Mouse (Mus musculus): Measurements from ENCODE around the gene Filip1.

GRCm38 (mm10) chr9:79784934-79785793 is 227.5 kb downstream of the Filip1 start:
- TF ChIP-seq CTCF (IDR thresholded peaks at IDR 0.05 in 2 of 3, conservative IDR thresholded peaks at IDR 0.05 in 1 of 3; ENCODE audit: control insufficient read depth in 1 of 3, insufficient read depth in 1 of 3, low read depth in 2 of 3, low read length in 3 of 3, poor library complexity in 1 of 3, severe bottlenecking in 1 of 3) (no peak), POLR2A (IDR thresholded peaks at IDR 0.05; ENCODE audit: control insufficient read depth in 1 of 2, insufficient read depth in 1 of 2, low read depth in 1 of 2, low read length in 2 of 2, poor library complexity in 1 of 2) (no peak), HCFC1 (IDR thresholded peaks at IDR 0.05; ENCODE audit: low read depth, low read length) (no peak), MAX (IDR thresholded peaks at IDR 0.05; ENCODE audit: low read length) (no peak), EP300 (IDR thresholded peaks at IDR 0.05; ENCODE audit: low read depth in 1 of 2, low read length in 2 of 2) (no peak), POLR2AphosphoS2 (IDR thresholded peaks at IDR 0.05; ENCODE audit: low read length) (no peak), ZKSCAN1 (IDR thresholded peaks at IDR 0.05; ENCODE audit: low read depth, low read length) (no peak), TCF12 (IDR thresholded peaks at IDR 0.05; ENCODE audit: low read depth, low read length) (no peak), MAFK (IDR thresholded peaks at IDR 0.05; ENCODE audit: borderline replicate concordance, low read depth, low read length) (no peak), RAD21 (IDR thresholded peaks at IDR 0.05; ENCODE audit: low read depth, low read length) (no peak), USF1 (IDR thresholded peaks at IDR 0.05; ENCODE audit: low read depth, low read length) (no peak)

Data from MEL (cell line).